Mouse (Mus musculus) lung, postnatal 0 days (tissue): Measurements from ENCODE around the gene Slc39a7.
A peak's percentile ranks its signal among the peaks of the same experiment; 100 is the strongest.

Experiments
- CTCF ChIP-seq: IDR thresholded peaks from 2 replicates; pipeline ENCODE4 v1.5.1; 2016; ENCODE audit warnings: antibody characterized with exemption, mild to moderate bottlenecking
- EP300 ChIP-seq: IDR thresholded peaks from 2 replicates; pipeline ENCODE4 v1.6.1; 2016; ENCODE audit warnings: antibody characterized with exemption, mild to moderate bottlenecking, control low read depth

GRCm38 (mm10) chr17:33991788-33992664 is 39.5 kb downstream of the Slc39a7 start:
- no peak for TF ChIP-seq EP300
- TF ChIP-seq CTCF = peak; percentile 84
